In the genomic region with DNA sequence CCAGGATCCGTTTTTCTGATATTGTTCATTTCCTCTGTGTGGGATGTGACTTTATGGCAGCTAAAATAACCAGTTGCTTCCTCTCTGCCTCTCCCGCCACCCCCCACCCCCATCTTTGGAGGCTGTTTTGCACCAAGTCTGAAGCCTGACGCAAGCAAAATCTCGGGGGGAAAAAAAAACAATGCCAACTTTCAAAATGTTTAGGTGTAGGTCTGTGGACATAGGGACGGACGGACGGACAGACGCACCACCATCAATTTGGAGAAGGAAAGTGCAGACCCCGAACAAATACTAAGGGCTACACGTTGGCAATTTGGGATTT, we compare ENCODE assay signal across 9 mouse cellular contexts. TPM values are rescaled to one million over a fixed set of nuclear protein-coding genes. Genes with fewer than 3 reads are reported as not detected.
DNase-seq lines count a peak whose midpoint lies in the region; ATAC-seq and TF ChIP-seq lines count a peak whose summit lies in the region.
"Had no signal": no experiment of that assay in that cellular context is flagged by ENCODE, and none has a peak within 500 bp of the region (broad histone marks: within the 10 kb centered on the region; RNA-seq: fewer than 3 reads in every experiment).

No protein-coding gene starts in this region.

- 0 out of 2 replicates have a peak, but pooled peaks cover 2% of the 10 kb centered on the region for H3K9me3 ChIP-seq in intestine, embryonic 16.5 days (ENCODE audit: control insufficient read depth, low read length)

- H3ac ChIP-seq in myocyte (ENCODE audit: control insufficient read depth, insufficient read length) = no peak overlapping the region

- peaks cover 64% of the 10 kb centered on the region for H3K27me3 ChIP-seq in intestine, embryonic 16.5 days (replicated peaks; ENCODE audit: control insufficient read depth, insufficient read depth, low read length)
- H3K27me3 ChIP-seq in myocyte (ENCODE audit: control insufficient read depth, insufficient read depth, insufficient read length) = peaks cover 9% of the 10 kb centered on the region

- peak; percentile 25 for DNase-seq in adrenal gland, postnatal 25 days
- DNase-seq in adrenal gland, adult (ENCODE audit: inconsistent age in 2 of 2, low spot score in 1 of 2) = no peak
- peak; percentile 8 for DNase-seq in layer of hippocampus, adult 9-11 months
- DNase-seq in layer of hippocampus, adult 9-10 months (ENCODE audit: low spot score) = no peak
- DNase-seq in left cerebral cortex, adult 18-20 months (ENCODE audit: low spot score in 2 of 2) = no peak
- no peak for DNase-seq in ovary, postnatal 36 days (ENCODE audit: low spot score)
- DNase-seq: cerebellum, adult 9-11 months had no signal

- H3K4me3 ChIP-seq in intestine, embryonic 16.5 days (ENCODE audit: low read length) = peak overlapping the region; percentile 64
- H3K4me3 ChIP-seq in myocyte = no peak overlapping the region

- ATAC-seq in intestine, embryonic 16.5 days = no peak

- no peaks in the 10 kb centered on the region for H3K36me3 ChIP-seq in intestine, embryonic 16.5 days (ENCODE audit: control insufficient read depth, insufficient read depth, low read length)
- no peaks in the 10 kb centered on the region for H3K36me3 ChIP-seq in myocyte (ENCODE audit: control insufficient read depth, insufficient read depth)

- no peak overlapping the region for H3K9ac ChIP-seq in intestine, embryonic 16.5 days (ENCODE audit: low read depth, low read length)

- WGBS in intestine, embryonic 16.5 days = 11% methylated on average over 10 of the region's 10 CpGs

- TF ChIP-seq POLR2A in myocyte (IDR thresholded peaks at IDR 0.05; ENCODE audit: insufficient read length, low read depth) = no peak

- H3K79me2 ChIP-seq in myocyte (ENCODE audit: control insufficient read depth, insufficient read depth) = no peaks in the 10 kb centered on the region

- 0 out of 2 replicates have a peak overlapping the region, but pooled peaks have one; percentile 94 for H3K4me2 ChIP-seq in intestine, embryonic 16.5 days (ENCODE audit: low read depth, low read length)
- peak overlapping the region; percentile 56 for H3K4me2 ChIP-seq in myocyte (ENCODE audit: low read depth)

- H3K27ac ChIP-seq in intestine, embryonic 16.5 days (ENCODE audit: low read length) = peak overlapping the region; percentile 27; the same call in 1 of the 2 replicates

- H3K4me1 ChIP-seq in intestine, embryonic 16.5 days (ENCODE audit: control insufficient read depth, insufficient read depth, low read length) = peaks cover 14% of the 10 kb centered on the region

TF ChIP-seq in myocyte, 11 proteins besides CTCF, POLR2A, EP300 and RAD21:
- TF ChIP-seq MYOG (IDR thresholded peaks at IDR 0.05; ENCODE audit: control insufficient read depth in 1 of 3, insufficient read depth in 1 of 3, insufficient read length in 2 of 3, low read depth in 2 of 3) = no peak
- no peak for TF ChIP-seq CEBPB (IDR thresholded peaks at IDR 0.05; ENCODE audit: insufficient read depth, poor library complexity, severe bottlenecking)
- no peak for TF ChIP-seq TCF3 (IDR thresholded peaks at IDR 0.05; ENCODE audit: insufficient read length, low read depth)
- TF ChIP-seq MYOD1 (IDR thresholded peaks at IDR 0.05; ENCODE audit: control insufficient read depth in 1 of 3, insufficient read length in 2 of 3, low read depth in 2 of 3) = no peak
- TF ChIP-seq REST (IDR thresholded peaks at IDR 0.05; ENCODE audit: insufficient read depth, insufficient read length) = no peak
- TF ChIP-seq USF1 (IDR thresholded peaks at IDR 0.05; ENCODE audit: low read depth) = no peak
- no peak for TF ChIP-seq TCF12 (IDR thresholded peaks at IDR 0.05; ENCODE audit: insufficient read depth, poor library complexity, severe bottlenecking)
- no peak for TF ChIP-seq MAX (IDR thresholded peaks at IDR 0.05; ENCODE audit: low read depth)
- TF ChIP-seq POLR2AphosphoS2 (IDR thresholded peaks at IDR 0.05; ENCODE audit: insufficient read length, low read depth) = no peak
- no peak for TF ChIP-seq E2F4 (IDR thresholded peaks at IDR 0.05; ENCODE audit: insufficient read depth)
- TF ChIP-seq SRF (IDR thresholded peaks at IDR 0.05; ENCODE audit: control insufficient read depth, insufficient read length, low read depth) = no peak

RNA-seq across cellular contexts. Expression of a gene that starts 1.2 kb away (rescaled TPM):
- 27.0 and 29.7 TPM in 2 replicates for total RNA-seq in adrenal gland, postnatal 25 days (2021)
- 11.1 and 11.8 TPM in 2 replicates for polyA plus RNA-seq in intestine, embryonic 16.5 days (2015; fragmentation: Nextera tagmentation; extraction: Ambion mirVana)
- 0.44 TPM for polyA plus RNA-seq in myocyte (2012; fragmentation: generic; extraction: Trizol)
- 1 to 10 TPM; 1.7 to 2.0 TPM for total RNA-seq in left cerebral cortex, adult 18-20 months (2021)

RNA-seq across cellular contexts. Expression of a gene that starts 59.6 kb away (rescaled TPM):
- total RNA-seq in adrenal gland, postnatal 25 days (2021) = 5.1 and 5.7 TPM in 2 replicates
- polyA plus RNA-seq in intestine, embryonic 16.5 days (2015; fragmentation: Nextera tagmentation; extraction: Ambion mirVana) = 37.3 and 40.4 TPM in 2 replicates
- polyA plus RNA-seq in myocyte (2012; fragmentation: generic; extraction: Trizol) = 4.1 TPM
- total RNA-seq in left cerebral cortex, adult 18-20 months (2021) = under 1 TPM; 0.45 to 0.53 TPM

Comparison
In these comparisons a context has a peak if more than half of its experiments do, and no peak if none do; other contexts are left out.
1. DNase-seq: peak in adrenal gland, postnatal 25 days (single experiment) and layer of hippocampus, adult 9-11 months (single experiment); none in adrenal gland, adult (0 of 2), layer of hippocampus, adult 9-10 months (single experiment), left cerebral cortex, adult 18-20 months (0 of 2) and ovary, postnatal 36 days (single experiment).